Mouse (Mus musculus): ENCODE results near the gene Taf1d. TPM values are rescaled to one million over a fixed set of nuclear protein-coding genes. Genes with fewer than 3 reads are reported as not detected.
"Not testable (repeated sequence)": the region's sequence is repeated elsewhere in the genome, so short reads cannot be mapped to it uniquely, and the experiment has no call there.

Taf1d gene
- 10 to 100 TPM; 38.1 to 43.6 TPM for total RNA-seq (2021)

DNA sequence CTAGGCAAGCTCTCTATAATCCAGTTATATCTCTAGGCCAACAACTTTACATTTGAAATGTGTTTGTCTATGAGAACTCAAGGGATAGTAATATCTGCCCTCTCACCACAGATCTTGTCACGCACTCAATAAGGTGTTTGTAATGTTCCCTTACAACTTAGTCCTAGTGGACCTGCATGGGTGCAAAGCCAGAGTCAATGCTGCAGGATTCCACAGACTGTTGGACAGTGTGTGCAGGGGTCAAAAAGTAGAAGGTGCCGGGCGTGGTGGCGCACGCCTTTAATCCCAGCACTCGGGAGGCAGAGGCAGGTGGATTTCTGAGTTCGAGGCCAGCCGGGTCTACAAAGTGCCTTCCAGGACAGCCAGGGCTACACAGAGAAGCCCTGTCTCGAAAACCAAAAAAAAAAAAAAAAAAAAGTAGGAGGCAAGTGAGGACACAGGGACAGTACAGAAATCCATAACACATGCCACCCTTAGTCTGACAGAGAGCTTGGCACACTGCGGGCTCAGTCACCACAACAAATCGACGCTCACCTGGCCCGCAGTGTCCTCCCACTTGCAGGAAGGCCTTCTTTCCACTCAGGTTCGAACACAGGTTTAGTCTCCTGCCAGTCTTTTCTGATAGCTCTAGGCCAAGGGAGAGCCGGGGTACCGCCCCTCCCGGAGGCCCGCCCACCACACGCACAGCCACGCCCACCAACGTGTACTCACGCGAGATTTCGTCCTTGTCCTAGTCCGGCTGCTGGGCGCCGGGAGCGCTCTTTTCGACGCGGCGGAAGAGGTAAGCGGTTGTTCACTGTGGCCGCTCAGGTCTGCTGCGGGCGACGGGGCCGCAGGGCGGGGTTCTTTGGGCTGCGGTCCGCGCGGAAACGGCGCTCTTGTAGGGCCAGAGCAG lies at the start of gene Taf1d:
Taf1d (plus strand) TSS at position 712 of the 895 bp plus-strand sequence.
- peak; percentile 94 to 98 for DNase-seq (ENCODE audit: extremely low spot score in 1 of 2, low spot score in 2 of 2)
- intact Hi-C loops (cut with DNase I) = loop anchor here (5.0 kb wide), 1 partner anchor 33 kb away; no protein-coding TSS in a partner anchor

GRCm38 (mm10) chr9:15256214-15256613 lies 49.8 kb upstream of the Taf1d start:
- no peak for DNase-seq (ENCODE audit: extremely low spot score in 1 of 2, low spot score in 2 of 2)
- intact Hi-C loops (cut with DNase I) = no loop called here

DNA sequence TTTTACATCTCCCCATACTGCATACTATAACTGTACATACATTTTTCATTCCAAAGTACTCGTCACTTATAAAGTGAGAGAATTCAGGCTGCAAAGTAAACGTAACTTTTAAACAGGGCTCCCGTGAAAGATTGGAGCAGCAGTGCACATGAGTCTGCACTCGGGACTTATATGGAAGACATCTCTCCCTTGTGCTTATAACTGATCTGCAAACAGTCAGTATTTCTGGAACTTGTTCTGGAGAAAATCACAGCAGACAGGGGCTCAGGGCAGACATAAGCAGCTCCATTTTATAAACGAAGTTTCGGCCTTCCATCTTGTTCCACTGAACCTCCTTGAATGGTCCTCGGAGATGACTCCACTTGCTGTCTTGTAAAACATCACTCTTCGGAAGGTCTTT lies 44.0 kb upstream of the Taf1d start:
- intact Hi-C loops (cut with DNase I) = no loop called here

DNA sequence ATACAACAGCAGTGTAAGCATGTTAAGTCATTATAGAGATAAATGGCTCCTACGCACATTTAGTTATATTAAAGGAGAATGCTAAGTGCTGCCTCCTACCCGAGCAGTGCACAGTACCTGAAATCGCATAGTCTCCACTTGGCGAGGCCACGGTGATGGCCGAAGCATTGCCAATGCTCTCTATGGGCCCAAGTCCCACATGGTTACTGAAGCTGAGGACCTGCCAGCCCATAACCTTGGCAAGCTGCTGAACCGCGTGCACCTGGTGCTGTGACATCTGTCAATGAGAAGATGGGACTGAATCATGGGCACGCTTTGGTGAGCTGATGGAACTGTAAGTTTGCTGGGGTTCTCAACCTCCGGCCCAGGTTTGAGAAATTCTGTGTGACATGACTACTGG lies 42.5 kb upstream of the Taf1d start:
- no peak for DNase-seq (ENCODE audit: extremely low spot score in 1 of 2, low spot score in 2 of 2)
- intact Hi-C loops (cut with DNase I) = no loop called here

More for the DNA sequence above, 44.0 kb upstream of the Taf1d start:
- no peak for DNase-seq (ENCODE audit: extremely low spot score in 1 of 2, low spot score in 2 of 2)

GRCm38 (mm10) chr9:15273981-15274380 lies 32.0 kb upstream of the Taf1d start:
- intact Hi-C loops (cut with DNase I) = loop anchor here (5.0 kb wide), 1 partner anchor 33 kb away; the partner anchor contains the start of genes 4931406C07Rik and Taf1d
- DNase-seq (ENCODE audit: extremely low spot score in 1 of 2, low spot score in 2 of 2) = no peak

DNA sequence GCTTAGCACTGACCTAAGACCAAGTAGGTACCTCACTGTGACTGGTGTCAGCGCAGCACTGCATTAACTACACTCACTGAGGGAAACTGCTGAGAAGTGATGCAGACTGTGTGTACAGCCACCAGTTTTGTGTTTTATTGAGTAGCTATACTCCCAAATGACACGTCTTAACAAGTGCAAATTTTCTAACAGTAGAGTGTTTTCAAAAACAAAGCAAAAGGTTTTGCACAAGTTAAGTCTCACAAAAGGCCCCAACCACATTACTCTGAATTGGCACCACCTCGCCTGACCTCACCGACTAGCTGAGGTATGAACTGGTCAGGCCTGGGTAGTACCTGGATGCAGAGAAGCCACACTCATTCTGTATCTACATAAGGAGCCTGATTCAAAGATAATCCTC lies 29.2 kb upstream of the Taf1d start:
- no peak for DNase-seq (ENCODE audit: extremely low spot score in 1 of 2, low spot score in 2 of 2)
- intact Hi-C loops (cut with DNase I) = loop anchor here (5.0 kb wide), 1 partner anchor 55 kb away; no protein-coding TSS in a partner anchor

- DNase-seq (ENCODE audit: extremely low spot score in 1 of 2, low spot score in 2 of 2) = no peak
- intact Hi-C loops (cut with DNase I) = loop anchor here (5.0 kb wide), 1 partner anchor 54 kb away; no protein-coding TSS in a partner anchor
Measured at GRCm38 (mm10) chr9:15278343-15278742, 27.7 kb upstream of the Taf1d start.

GRCm38 (mm10) chr9:15279139-15279648 lies 26.8 kb upstream of the Taf1d start:
- DNase-seq (ENCODE audit: extremely low spot score in 1 of 2, low spot score in 2 of 2) = no peak
- intact Hi-C loops (cut with DNase I) = loop anchor here (5.0 kb wide), 1 partner anchor 53 kb away; no protein-coding TSS in a partner anchor

DNA sequence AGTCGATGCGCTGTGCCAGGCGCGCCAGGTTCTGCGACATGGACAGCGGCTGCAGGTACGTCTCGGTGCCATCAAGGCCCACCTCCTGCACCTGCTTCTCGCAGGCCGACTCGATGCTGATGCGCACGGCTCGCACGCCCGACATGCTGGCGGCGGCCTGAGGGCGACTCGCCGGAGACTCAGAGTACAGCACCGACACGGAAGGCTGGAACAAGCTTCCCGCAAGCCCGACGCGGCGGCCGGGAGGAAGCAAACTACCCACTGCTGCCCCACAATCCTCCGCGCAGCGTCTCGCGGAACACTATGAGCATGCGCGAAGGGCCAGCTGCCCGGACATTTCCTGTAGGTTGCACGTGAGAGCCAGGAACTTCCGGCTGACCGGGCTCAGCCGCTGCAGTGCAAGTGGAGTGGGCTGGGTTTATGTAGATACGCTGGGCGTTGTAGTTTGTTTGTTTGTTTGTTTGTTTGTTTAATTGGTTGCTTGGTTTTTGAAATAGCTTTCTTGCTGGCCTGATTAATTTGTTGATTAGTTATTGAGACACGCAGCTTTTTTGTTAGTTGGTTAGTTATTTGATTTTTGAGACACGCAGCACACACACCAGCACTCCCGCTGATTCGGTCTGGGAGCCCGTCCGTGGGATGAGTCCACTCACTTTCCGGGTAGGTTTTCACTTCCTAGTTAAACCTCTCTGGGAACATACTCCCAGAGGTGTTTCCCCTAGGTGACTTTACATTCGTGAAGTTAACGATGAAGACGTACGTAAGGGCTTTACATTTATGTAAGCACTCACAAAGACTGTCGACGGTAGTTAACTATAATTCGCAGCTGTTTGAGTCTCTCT lies 26.1 kb upstream of the Taf1d start, which contains the start of gene Med17:
Med17 (minus strand) TSS at position 283 of the 842 bp plus-strand sequence.
- intact Hi-C loops (cut with DNase I) = loop anchor here (5.0 kb wide), 1 partner anchor 52 kb away; no protein-coding TSS in a partner anchor

GRCm38 (mm10) chr9:15280491-15280879 lies 25.5 kb upstream of the Taf1d start:
- DNase-seq (ENCODE audit: extremely low spot score in 1 of 2, low spot score in 2 of 2) = no peak
- intact Hi-C loops (cut with DNase I) = no loop called here

More for the DNA sequence above, 26.1 kb upstream of the Taf1d start, which contains the start of gene Med17:
- DNase-seq (ENCODE audit: extremely low spot score in 1 of 2, low spot score in 2 of 2) = peak; percentile 93 to 96

- DNase-seq (ENCODE audit: extremely low spot score in 1 of 2, low spot score in 2 of 2) = no peak
- intact Hi-C loops (cut with DNase I) = no loop called here
Measured at GRCm38 (mm10) chr9:15285443-15285842, 20.6 kb upstream of the Taf1d start.

DNA sequence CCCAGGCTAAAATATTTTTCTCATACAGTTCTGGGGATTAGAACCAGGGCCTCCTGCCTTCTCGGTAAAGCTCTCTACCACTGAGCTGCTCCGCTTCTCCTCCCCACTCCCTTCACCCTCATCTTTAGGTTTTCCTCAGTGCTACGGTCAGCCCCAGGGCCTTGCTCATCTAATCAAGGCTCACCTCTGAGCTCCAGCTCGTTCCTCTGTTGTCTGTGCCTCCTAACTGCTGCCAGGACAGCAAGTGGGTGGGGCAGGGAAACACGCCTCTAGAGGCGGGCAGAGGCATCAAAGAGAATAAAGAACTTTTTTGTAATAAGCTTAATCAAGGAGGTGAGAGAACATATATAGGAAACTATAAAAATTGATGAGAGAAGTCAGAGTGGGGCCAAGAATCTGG lies 18.2 kb upstream of the Taf1d start:
- intact Hi-C loops (cut with DNase I) = no loop called here
- no peak for DNase-seq (ENCODE audit: extremely low spot score in 1 of 2, low spot score in 2 of 2)

- intact Hi-C loops (cut with DNase I) = no loop called here
Measured at GRCm38 (mm10) chr9:15288402-15288801, 17.6 kb upstream of the Taf1d start.

GRCm38 (mm10) chr9:15289251-15289650 lies 16.8 kb upstream of the Taf1d start:
- DNase-seq (ENCODE audit: extremely low spot score in 1 of 2, low spot score in 2 of 2) = no peak
- intact Hi-C loops (cut with DNase I) = no loop called here

More at GRCm38 (mm10) chr9:15288402-15288801, 17.6 kb upstream of the Taf1d start:
- no peak for DNase-seq (ENCODE audit: extremely low spot score in 1 of 2, low spot score in 2 of 2)

DNA sequence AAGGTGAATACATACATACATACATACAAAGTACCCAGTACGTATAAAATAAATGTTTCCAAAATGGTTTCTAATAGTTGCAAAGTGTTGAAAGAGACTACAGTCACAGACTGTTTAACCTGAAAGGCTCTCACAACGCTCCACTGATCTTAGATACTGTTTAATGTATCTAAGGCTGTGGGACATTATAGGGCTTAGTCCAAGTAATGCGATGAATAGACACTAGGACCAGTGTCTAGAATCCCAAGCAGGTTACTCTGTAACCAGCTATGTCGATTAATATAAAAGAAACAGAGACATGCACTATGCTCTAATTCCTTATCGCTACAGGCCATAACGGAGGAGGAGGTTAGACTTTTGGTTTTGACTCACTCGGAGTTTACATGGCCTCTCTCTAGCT lies 8.9 kb upstream of the Taf1d start:
- no peak for DNase-seq (ENCODE audit: extremely low spot score in 1 of 2, low spot score in 2 of 2)
- intact Hi-C loops (cut with DNase I) = no loop called here

DNA sequence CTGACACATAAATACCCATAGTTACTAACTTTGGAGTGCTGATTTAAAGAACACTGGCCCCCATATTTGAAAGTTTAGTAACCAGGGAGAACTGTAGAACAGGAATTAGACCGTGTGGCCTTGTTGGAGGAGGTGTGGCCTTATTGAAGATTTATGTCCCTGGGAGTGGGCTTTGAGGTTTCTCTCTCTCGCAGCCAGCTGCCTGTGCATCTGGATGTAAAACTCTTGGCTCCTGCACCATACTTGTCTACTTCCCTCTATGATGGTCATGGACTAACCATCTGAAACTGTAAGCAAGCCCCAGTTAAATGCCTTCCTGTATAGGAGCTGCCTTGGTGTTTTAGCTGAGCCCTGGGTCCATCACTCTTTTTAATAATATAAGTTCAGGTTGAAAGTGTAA lies 7.6 kb upstream of the Taf1d start:
- intact Hi-C loops (cut with DNase I) = no loop called here

GRCm38 (mm10) chr9:15300056-15300455 lies 6.0 kb upstream of the Taf1d start:
- no peak for DNase-seq (ENCODE audit: extremely low spot score in 1 of 2, low spot score in 2 of 2)
- intact Hi-C loops (cut with DNase I) = no loop called here

More for the DNA sequence above, 7.6 kb upstream of the Taf1d start:
- no peak for DNase-seq (ENCODE audit: extremely low spot score in 1 of 2, low spot score in 2 of 2)

DNA sequence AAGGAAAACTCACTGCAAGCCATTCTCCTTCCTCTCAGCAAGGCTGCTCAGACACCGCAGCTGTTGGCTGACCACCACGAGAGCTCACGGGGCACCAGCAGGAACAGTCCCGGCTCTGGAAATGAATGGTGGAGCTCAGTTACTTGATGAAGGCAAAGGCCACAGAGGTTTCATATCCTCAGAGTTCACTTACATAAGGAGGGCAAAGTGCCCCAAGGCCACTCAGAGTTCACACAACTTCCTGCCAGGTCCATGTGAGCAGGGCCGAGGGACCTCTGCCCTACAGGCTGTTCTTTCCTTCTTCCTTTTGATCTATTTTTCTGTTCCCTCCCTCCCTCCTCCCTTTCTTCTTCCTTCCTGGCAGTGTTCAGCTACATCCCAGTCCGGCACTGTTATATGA lies 4.6 kb upstream of the Taf1d start:
- intact Hi-C loops (cut with DNase I) = no loop called here
- peak in 1 of 2 experiments; percentile 48 for DNase-seq (ENCODE audit: extremely low spot score in 1 of 2, low spot score in 2 of 2)

- intact Hi-C loops (cut with DNase I) = not testable (repeated sequence)
Measured at GRCm38 (mm10) chr9:15302006-15302405, 4.0 kb upstream of the Taf1d start.

More at GRCm38 (mm10) chr9:15302006-15302405, 4.0 kb upstream of the Taf1d start:
- DNase-seq (ENCODE audit: extremely low spot score in 1 of 2, low spot score in 2 of 2) = not testable (repeated sequence)
